Mouse (Mus musculus) erythroblast, adult 5-6 weeks (primary cell): ENCODE data around the gene Gpnmb. TPM values are rescaled to one million over a fixed set of nuclear protein-coding genes. Genes with fewer than 3 reads are reported as not detected.

ENCODE experiments used
- ATAC-seq: replicated peaks from 2 replicates; pipeline ENCODE4 v1.8.0; 2016; ENCODE audit warnings: moderate number of reproducible peaks, mild to moderate bottlenecking, moderate TSS enrichment, inconsistent platforms; ENCODE audit not compliant: poor library complexity, low FRiP score, severe bottlenecking
- total RNA-seq, 2 experiments: library from RNA; stranded (forward) in 1 of 2; stranded (reverse) in 1 of 2; fragments of 150-400 nt in 1 of 2; fragments of 200-764, 138-1000 nt in 1 of 2; gene quantifications; 2 replicates each; pipeline versions ENCODE4 v1.2.3 to v1.2.4; 2015 to 2017; ENCODE audit warnings: low replicate concordance in 2 of 2

Gene Gpnmb
- total RNA-seq, 2 experiments from 2014 or later, result not detected

DNA sequence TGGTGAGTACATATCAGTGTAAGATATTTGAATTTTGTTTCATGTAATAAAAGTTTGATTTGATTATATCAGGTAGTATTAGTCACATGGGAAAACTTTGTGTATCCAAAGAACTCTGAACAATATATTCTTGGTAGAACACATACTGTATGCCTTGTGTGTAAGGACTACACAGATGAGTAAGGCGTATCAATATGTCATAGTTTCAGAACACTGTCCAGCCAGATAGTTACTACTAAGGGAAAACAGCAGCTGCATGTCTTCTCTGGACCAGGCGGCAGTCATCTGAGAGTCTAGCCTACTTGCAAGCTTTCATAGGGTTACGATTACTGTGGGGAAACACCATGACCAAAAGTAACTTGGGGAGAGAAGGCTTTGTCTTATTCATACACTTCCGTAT, 46.7 kb downstream of the Gpnmb start:
- no peak for ATAC-seq

DNA sequence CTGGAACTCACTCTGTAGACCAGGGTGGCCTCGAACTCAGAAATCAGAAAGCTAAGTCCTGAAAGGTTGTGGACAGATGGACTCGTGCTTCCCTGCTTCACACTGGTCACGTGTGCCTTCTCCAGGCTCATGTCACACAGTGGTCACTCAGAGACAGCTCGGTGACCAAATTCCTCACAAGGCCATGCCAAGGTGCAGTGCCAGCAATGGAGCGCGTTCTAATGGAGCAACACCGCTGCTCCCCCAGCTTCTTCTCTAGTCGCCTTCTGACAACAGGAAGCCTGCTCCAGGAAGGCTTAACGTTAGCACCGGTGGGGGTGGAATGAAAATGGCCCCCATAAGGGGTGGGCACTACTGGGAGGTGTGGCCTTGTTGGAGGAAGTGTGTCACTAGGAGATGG, 58.6 kb downstream of the Gpnmb start:
- ATAC-seq, result no peak

DNA sequence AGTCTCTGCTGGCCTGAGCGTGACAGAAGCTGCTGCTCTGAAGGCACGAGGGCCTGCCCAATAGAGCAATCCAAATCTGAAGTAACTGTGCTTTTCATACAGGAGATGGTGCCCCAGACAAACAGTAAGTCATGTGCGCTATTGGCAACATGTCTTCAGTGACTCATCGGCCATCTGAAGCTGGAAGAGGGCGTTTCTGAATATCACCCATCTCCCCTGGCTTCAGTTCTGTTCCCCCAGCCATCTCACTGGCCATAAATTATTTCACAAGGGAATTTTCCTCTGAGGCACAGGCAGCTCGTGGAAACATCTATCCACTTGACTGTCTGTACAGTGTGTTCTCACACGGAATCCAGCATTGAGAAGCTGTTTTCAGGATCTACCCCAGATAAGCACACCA, 60.1 kb downstream of the Gpnmb start:
- no peak for ATAC-seq

DNA sequence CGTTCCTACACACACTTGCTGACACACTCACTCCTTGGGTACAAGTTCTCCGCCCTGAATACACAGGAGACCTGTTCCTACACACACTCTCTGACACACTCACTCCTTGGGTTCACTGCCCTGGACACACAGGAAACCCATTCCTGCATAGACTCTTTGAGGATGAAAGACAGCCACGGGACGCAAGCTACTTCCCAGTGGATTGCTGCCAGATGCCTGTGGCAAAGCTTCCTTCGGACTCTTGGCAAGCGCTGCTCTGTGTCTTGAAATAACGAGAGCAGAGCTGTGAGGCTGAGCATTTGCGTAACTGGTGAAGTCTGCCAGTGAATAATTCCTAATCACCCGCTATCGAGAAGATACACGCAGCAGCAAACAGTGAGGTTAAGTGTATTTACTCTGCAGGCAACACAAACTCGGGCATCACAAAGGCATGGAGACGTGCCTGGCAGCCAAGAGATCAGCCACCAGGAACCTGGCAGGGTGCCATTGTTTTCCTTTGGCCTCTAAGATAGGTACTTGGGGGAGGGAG, 60.7 kb downstream of the Gpnmb start:
- ATAC-seq, result no peak

DNA sequence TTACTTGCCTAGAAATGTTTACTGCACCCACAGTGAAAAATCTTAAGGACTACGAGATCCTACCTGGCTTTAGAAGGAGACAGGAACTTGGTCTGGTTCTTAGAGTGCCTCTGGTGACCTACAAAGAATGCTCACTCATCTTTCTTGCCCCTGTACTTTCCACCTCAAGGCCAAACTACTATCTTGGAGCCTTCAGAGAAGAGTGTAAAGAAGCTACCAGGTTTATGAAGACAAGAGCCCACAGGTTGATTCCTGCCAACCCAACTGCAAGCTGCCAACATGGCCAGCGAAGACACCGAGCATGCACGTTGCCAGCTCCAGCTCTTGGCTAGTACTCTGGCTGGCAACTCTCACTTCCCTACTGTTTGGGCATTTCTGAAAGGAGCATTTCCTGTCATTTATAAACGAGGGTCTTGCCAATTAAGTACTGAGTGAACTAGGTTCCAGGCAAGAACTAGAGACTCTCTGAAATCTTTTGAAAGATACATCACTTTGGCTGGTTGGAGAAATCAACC, 61.3 kb downstream of the Gpnmb start:
- no peak for ATAC-seq

DNA sequence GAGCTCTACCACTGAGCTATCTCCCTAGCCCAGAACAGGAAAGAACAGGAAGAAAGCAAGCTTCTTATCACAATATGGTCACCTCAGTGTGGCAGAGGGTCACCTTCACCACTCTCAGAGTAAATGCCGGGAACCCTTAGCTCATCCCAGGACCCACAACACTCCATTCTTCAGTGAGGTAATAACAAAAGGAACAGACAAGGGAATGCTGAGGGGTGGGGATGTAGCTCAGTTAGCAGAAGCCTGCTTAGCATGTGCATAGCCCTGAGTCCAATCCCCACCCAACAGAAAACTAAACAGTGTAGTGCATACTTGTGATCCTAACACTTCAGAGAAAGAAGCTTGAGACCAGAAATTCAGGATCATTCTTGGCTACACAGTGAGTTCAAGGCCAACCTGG, 62.7 kb downstream of the Gpnmb start:
- no peak for ATAC-seq

DNA sequence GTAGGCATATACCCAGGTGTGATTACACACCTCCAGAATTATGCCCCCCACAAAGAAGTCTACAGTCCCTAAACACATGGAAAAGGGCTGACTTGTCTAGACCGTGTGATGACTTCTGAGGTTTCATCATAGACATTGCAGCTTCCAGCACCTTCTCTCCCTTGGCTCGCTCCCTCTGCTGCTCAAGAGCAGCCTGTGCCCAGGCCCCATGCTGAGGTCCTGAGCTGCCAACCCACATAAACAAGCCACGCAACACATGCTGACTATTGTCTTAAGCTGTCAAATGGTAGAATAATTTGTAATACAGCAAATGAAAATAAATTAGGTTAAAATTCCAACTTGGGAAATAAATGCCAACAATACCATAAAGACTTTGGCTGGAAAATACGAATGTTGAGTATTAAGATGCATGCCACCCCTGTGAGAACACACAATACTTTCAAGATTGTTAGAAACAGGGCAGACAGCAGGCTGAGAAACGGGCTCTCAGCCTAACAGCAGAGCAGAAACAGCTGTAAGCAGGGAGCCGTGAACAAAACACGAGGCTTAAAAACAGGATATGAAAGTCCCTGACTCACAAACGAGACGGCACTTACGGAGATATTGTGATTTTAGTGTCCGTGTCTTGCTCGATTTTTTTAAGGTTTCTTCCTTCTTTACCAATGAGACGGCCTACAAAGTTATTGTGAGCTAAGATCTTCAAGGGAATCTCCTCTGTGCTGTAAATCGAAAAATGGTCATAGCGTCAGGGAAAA, 70.6 kb downstream of the Gpnmb start:
- no peak for ATAC-seq

DNA sequence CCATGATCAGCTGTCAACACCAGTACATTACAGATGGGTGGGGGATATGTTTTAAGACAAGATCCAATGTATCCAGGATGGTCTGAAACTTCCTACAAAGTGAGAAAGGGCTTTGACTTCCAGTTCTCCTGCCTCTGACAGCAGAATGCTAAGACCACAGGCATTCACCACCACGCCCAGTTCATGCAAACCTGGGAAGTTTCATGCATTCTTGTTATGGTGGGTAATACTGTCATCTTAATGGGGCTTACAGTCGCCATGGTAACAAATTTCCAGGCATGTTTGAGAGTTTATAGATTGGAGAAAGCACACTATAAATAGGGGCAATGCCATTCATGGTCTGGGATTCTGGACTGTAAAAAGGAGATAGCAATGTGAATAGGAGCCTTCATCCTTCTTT, 72.8 kb downstream of the Gpnmb start:
- ATAC-seq, result no peak

DNA sequence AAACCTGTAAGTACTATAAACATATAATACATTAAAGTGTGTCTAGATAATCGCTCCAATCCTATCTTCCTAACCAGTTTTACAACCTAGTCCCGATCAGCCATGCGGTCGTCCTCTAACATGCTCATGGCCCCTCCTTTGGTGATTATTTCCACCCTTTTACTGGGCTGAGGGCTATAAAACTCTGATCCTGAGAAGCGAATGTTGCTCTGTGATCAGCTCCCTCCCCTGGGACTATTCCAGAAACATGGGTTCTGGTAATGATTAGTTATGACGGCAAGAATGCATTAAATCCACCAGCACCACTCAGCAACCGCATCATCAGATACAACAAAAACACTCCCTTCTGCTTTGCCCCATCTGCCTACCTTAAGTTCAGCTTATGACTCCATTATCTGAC, 77.5 kb downstream of the Gpnmb start:
- ATAC-seq, result no peak

DNA sequence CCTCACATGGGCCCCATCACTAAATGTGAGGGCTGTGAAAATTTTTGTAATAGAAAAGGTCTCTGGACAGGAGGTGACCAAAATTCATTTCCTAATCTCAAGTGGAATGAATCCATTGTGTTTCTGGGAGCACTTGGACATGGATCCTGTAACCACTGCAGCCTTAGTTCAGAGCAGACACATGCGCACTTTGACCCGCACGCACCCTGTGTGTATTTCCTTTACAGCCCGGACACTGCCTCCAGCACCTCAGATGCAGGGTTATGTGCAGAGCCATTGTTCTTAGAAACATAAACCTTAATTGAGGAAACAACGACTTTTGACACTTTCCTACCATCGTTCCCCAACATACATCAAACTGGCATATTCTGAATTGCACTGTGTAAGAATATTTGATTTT, 78.1 kb downstream of the Gpnmb start:
- no peak for ATAC-seq

DNA sequence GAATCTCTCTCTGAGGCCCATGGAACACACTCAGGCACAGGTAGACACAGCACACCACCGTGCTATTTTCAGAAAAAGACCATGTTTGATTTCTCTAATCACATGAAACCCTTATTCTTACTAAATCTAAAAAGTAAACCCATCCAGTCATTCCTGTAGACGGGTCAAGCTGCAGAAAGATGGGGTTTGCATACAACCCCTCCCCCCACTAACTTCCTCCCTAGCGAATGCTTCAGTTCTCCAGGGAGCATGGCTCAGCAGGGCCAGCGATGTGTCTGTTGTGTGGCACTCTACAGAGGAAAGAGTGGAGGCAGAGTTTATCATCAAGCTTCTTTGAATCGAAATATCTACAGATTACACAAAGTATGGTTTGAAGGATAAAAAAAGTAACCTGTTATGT, 79.2 kb downstream of the Gpnmb start:
- ATAC-seq, result no peak

DNA sequence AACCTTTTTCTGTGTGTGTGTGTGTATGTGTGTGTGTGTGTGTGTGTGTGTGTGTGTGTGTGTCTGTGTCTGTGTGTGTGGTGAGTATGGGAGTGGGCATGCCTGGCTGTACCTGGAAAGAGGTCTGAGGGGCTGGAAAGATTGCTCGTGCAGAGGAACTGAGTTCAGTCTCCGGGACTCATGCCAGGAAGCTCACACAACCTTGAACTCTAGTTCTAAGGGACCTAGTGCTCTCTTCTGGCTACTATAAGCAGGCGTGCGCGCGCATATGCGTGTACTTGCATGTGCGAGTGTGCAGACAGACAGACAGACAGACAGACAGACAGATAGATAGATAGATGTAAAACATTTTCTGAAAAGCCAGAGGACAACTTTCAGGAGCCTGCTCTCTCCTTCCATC, 79.9 kb downstream of the Gpnmb start:
- ATAC-seq, result no peak

DNA sequence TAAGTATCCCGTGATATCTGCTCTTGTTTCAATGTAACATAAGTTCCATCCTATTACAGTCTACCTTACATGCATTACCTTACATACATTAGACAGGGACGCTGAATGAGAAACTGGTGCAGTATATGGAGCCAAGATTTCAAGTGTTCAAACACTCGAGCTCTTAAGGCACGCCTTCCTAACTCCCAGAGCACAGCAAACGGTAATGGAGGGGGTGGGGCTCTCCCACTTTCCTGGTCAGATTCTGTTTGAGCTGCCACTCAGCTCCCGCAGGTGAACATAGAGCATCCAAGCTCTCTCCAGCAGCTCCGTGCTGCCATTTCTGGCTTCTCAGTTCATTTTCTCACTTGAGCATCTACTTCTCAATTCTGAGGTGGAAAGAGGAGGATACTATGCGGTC, 82.1 kb downstream of the Gpnmb start:
- ATAC-seq, result no peak

DNA sequence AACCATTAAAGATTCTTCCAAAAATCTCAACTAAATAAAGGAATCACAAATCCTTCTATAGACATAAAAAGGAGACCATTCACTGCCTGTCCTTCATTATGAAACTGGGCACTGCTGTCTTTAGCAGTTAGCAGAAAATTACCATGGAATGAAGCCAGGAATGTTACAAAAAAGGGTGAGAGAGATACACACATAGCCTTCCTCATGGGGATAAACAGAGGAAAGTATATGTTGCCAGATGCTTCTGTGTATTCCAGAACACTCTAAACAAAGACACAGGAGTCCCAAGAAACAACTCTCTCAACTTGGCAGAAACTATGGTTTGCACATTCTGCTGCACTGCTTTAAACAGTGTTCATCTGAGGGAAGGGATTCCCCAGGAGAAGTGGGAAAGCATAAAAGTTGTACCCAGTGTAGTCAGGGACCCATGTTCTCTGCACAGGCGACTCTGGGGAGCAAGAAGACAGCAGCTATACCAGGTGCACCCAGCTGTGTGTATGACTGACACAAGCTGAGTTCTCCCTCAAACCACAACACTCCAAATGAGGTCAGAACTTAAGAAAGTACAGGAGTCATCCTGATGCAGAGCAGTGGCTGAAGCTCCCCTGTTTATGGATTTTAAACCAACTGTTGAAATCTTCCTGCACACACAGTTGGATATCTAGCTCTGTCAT, 83.3 kb downstream of the Gpnmb start:
- ATAC-seq, result no peak

DNA sequence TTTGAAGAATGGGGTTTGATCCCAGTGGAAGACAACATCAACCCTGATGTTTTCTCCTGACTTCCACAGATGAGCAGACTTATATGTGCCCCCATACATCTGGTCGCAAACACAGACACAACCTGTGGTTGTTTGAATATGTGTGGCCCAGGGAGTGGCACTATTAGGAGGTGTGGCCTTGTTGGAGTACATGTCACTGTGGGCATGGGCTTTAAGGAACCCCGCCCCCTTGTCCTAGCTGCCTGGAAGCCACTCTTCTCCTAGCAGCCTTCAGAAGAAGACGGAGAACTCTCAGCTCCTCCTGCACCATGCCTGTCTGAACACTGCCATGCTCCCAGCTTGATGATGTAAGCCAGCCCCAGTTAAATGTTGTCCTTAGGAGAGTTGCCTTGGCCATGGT, 84.0 kb downstream of the Gpnmb start:
- no peak for ATAC-seq

Other genes starting within 250 kb of the Gpnmb start
- 10.4 and 12.7 TPM in 2 replicates for gene Tmem176a, start 195.6 kb upstream of the Gpnmb start, total RNA-seq (2015; ENCODE audit: low replicate concordance)
- 1.4 and 3.2 TPM in 2 replicates for gene Tmem176a, start 195.6 kb upstream of the Gpnmb start, total RNA-seq (2017; ENCODE audit: low replicate concordance)
- gene Tmem176b, start 195.1 kb upstream of the Gpnmb start, total RNA-seq (2015; ENCODE audit: low replicate concordance), result 11.5 and 22.5 TPM in 2 replicates
- gene Tmem176b, start 195.1 kb upstream of the Gpnmb start, total RNA-seq (2017; ENCODE audit: low replicate concordance), result 5.7 and 25.1 TPM in 2 replicates
- not detected in 2 replicates for gene Aoc1, start 163.7 kb upstream of the Gpnmb start, total RNA-seq (2015; ENCODE audit: low replicate concordance)
- gene Aoc1, start 163.7 kb upstream of the Gpnmb start, total RNA-seq (2017; ENCODE audit: low replicate concordance), result not detected in 2 replicates
- not detected in 2 replicates for gene 1600015I10Rik, start 106.7 kb upstream of the Gpnmb start, total RNA-seq (2015; ENCODE audit: low replicate concordance)
- not detected in 2 replicates for gene 1600015I10Rik, start 106.7 kb upstream of the Gpnmb start, total RNA-seq (2017; ENCODE audit: low replicate concordance)
- not detected in 2 replicates for gene Doxl2, start 61.6 kb upstream of the Gpnmb start, total RNA-seq (2015; ENCODE audit: low replicate concordance)
- gene Doxl2, start 61.6 kb upstream of the Gpnmb start, total RNA-seq (2017; ENCODE audit: low replicate concordance), result not detected in 2 replicates
- gene Svs1, start 49.7 kb upstream of the Gpnmb start, total RNA-seq (2015; ENCODE audit: low replicate concordance), result not detected in 2 replicates
- not detected in 2 replicates for gene Svs1, start 49.7 kb upstream of the Gpnmb start, total RNA-seq (2017; ENCODE audit: low replicate concordance)
- gene Malsu1, start 37.2 kb downstream of the Gpnmb start, total RNA-seq (2015; ENCODE audit: low replicate concordance), result 4.8 and 14.2 TPM in 2 replicates
- gene Malsu1, start 37.2 kb downstream of the Gpnmb start, total RNA-seq (2017; ENCODE audit: low replicate concordance), result 0.77 and 2.2 TPM in 2 replicates
- gene Igf2bp3, start 178.4 kb downstream of the Gpnmb start, total RNA-seq (2015; ENCODE audit: low replicate concordance), result not detected in 2 replicates
- gene Igf2bp3, start 178.4 kb downstream of the Gpnmb start, total RNA-seq (2017; ENCODE audit: low replicate concordance), result not detected in 2 replicates
- 73.6 and 81.3 TPM in 2 replicates for gene Tra2a, start 227.5 kb downstream of the Gpnmb start, total RNA-seq (2015; ENCODE audit: low replicate concordance)
- 56.5 and 90.1 TPM in 2 replicates for gene Tra2a, start 227.5 kb downstream of the Gpnmb start, total RNA-seq (2017; ENCODE audit: low replicate concordance)